Mouse (Mus musculus) E14TG2a.4 (cell line): ENCODE results near the gene Nfic.

Source experiments
- CTCF ChIP-seq: conservative IDR thresholded peaks from 2 replicates; pipeline ENCODE4 v1.5.1; 2014; ENCODE audit warnings: low read length
- NANOG ChIP-seq: IDR thresholded peaks from 2 replicates; pipeline ENCODE4 v1.6.1; 2014; ENCODE audit warnings: borderline replicate concordance, low read length, mixed read lengths
- POU5F1 ChIP-seq: IDR thresholded peaks from 2 replicates; pipeline ENCODE4 v1.6.1; 2014; ENCODE audit warnings: low read length, borderline replicate concordance

DNA sequence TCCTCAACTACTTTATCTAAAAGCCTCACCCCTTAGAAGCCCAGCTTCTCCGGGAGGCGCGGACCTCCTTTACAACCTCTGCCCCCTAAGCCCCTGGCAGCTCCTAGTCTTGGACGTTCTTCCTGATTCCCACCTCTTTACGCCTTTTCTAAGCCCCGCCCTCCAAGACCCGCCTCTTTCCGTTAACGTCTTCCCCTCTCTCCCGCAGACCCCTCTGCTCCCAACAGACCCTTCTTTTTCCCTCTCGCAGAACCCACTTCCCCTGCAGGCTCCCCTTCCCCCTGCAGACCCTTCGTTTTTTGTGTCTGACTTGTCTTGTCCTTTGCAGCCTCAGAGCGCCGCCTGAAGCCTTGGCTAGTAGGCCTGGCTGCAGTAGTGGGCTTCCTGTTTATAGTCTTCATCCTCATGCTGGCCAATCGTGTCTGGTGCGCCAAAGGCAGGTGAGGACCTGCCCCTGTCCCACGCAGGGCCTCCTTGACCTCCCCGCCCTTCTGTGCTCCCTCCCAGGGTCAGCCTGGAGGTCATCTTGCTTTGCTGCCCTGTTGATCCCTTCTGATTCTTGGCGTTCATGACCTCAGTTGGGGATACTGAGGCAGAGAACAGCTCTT is 61.9 kb downstream of the Nfic start:
- TF ChIP-seq CTCF (no peak), POU5F1 (no peak), NANOG (no peak)
